Mouse (Mus musculus) lung, postnatal 4 days (tissue): ENCODE data around the gene Fuca1.
"Not testable (repeated sequence)": the region's sequence is repeated elsewhere in the genome, so short reads cannot be mapped to it uniquely, and the experiment has no call there.

ENCODE experiments used
- DNase-seq, 2 experiments: peaks; one replicate each; pipeline ENCODE4 v3.0.0; 2021

Fuca1 gene

DNA sequence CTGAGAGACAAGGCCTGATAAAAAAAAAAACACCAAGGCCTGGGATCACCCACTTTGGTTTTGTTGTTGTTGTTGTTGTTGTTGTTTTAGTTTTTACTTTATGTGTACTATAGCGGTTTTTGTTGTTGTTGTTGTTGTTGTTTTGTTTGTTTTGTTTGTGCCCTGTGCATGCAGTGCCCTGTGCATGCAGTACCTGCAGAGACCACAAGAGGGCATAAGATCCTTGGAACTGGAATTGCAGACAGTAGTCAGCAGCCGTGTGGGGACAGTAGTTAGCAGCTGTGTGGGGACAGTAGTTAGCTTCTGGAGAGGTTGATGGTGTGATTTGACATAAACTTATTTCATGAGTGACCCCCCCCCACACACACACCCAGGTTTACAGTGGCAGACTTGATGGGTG, 33.7 kb downstream of the Fuca1 start:
- peak; percentile 49 to 82 for DNase-seq

DNA sequence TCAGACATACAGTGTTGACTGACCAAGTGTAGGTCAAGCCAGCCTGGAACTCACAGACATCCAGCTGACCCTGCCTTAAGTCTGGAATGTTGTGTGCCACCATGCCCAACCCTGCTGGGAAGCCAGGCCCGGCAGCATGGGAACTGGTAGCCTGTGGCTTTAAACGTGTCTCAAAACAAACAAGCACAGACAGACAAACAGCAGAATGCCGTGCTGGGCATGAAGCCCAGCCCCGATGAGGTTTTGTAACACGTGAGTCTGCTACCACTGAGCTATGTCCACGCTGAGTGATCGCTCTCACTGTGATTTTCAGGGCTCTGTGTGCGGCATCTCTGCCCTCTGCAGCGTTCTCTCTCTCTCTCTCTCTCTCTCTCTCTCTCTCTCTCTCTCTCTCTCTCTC, 35.4 kb downstream of the Fuca1 start:
- no peak for DNase-seq

DNA sequence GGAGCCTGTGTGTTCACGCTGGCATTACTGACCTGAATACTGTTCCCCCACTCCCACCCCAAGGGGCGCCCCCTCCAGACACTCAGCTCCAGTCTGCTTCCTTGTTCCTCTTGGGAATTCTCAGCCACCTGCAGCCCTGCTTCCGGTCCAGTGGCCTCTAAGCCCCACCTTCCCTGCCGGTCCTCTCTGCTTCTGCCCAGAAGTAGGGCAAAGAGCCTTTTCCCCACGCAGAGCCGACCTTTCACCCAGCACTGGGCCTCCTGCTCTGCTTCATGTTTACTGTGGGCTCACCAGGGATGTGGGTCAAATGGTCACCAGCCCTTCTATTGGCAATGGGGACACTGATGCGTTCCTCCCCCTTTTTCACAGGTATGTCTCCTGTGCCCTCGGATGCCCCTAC, 37.8 kb downstream of the Fuca1 start:
- peak in 1 of 2 experiments; percentile 51 for DNase-seq

DNA sequence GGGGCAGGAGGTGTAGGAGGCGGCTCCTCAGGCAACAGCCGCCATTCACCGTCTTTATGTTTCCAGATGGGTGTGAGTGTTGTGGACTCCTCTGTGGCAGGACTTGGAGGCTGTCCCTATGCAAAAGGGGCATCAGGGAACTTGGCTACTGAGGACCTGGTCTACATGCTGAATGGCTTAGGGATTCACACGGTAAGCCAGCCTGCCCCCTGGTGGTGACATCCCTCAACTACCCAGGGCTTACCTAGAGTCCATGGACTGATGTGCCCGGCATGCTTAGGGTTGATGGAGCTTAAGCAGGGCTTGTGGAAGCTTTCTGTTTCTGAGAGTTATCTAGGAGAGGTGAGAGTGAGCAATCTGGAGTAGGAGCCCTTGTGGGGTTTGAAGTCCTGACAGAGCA, 40.2 kb downstream of the Fuca1 start:
- DNase-seq, result peak; percentile 72 to 86

DNA sequence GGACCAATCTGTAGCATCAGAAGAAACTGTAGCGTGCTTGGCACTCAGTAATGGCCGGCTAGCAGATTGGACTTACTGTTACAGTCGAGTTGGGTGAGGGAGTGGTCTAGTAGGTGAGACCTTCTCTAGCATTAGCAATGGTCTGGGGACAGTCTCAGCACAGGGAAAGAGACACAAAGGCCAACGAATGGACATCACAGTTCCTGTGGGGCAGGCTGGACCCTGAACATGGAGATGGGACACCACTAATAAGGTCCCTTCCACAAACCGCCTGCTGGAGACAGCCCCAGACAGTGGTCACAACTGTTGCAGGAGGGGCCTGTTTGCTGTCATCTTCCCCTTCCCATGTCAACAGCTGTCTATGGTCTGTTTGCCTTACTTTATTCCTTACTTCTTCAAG, 41.2 kb downstream of the Fuca1 start:
- DNase-seq, result no peak

DNA sequence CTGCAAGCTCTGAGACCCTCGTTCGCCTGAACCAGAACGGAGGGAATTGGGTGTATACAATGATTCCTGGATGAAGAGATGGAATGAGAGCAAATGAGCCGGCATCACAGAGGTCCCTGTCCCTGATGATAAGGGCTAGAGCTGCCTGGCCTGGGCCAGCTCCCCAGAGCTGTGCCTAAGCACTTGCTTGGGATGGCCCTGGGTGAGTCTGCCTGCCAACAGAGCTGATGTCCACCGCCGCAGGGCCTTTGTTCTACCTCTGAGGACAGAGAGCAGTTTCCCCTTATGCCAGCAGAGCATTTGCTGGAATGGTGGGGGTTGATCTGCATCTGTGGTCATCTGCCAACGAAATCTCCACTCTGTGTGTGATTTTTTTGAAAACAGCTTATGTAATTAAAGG, 41.7 kb downstream of the Fuca1 start:
- no peak for DNase-seq

DNA sequence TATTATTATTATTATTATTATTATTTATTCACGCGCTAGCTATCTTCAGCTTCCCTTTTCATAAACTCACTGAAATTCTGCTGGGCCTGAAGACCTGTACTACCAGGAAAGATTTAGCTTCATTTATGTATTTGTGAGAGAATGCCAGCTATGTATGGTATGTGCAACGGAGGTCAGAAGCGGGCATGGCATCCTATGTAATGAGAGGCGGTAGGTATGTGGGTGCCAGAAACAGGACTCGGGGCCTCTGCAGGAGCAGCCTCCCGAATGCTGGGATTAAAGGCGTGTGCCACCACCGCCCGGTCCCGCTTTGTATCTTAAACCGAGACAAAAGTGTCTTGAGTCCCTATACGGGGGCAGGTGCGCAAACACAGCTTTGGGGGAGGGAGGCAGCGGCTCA, 42.4 kb downstream of the Fuca1 start:
- no peak for DNase-seq

DNA sequence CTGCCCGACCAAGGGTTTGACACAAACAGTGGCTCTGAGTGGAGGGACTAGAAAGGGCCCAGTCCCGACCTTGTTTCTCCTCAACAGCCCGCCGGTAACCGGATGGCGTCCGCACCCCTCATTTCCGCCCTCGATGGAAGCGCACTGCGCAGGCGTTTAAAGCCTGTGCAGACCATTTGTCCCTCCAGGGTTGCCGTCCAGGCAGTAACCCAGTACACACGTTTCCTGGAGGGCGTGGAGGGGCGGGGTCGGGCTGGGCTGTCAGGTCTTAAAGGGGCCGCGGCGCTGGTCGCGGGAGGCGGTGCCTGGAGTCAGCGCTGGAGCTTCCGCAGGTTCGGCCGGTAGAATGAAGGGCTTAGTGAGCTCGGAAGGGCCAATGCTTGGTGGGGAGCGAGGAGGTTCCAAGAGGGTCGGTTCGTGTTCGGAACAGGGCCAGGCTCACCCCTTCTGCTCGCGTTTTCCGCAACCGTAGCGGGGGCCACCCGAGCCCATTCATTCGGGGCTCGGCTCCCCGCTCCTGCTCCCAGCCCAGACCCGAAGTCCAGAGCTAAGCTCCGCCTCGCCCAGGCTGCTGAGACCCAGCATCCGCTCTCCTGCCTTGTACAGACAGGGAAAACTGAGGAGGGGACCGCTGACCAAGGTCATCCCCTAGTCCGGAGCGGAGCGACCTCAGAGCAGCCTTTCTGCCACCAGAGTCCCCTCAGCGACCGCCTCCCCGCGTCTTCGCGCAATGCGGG, 43.1 kb downstream of the Fuca1 start, which contains the start of gene Gale:
Gene Gale (plus strand): TSS at position 271 of the 737 bp plus-strand sequence.
- peak; percentile 95 to 97 for DNase-seq

DNA sequence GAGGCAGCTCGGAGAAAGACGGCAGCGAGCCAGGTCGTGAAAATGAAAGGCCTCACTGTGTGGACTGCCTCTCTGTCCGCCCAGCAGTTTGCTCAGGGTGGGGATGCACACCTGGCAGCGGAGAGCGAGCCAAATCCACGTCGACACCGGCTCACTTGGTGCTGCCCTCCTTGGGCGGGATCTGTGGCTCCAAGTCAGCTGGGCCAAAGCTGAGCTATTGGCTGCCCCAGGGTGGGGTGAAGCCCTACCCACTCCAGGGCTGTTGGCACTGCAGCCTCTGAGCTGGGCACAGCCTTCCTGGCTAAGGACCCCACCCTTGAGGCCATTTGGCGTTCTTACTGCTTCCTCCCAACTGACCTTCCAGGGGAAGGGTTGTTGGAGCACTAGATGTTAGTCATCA, 43.9 kb downstream of the Fuca1 start:
- peak; percentile 80 to 90 for DNase-seq

DNA sequence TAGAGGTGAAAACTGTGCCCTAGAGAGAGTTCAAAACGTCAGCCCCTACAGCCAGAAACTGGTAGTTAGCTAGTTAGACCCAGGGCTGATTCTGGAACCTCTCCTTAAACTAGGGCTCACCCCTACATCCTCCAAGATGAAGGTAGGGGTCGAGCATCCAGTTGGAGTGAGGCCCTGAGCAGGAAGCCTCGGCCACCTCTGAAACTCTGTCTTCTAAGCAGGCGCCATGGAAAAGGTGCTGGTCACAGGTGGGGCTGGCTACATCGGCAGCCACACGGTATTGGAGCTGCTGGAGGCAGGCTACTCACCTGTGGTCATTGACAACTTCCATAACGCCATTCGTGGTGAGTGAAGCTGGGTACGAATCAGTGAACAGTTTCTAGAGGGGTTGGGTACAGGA, 44.6 kb downstream of the Fuca1 start:
- DNase-seq, result no peak

DNA sequence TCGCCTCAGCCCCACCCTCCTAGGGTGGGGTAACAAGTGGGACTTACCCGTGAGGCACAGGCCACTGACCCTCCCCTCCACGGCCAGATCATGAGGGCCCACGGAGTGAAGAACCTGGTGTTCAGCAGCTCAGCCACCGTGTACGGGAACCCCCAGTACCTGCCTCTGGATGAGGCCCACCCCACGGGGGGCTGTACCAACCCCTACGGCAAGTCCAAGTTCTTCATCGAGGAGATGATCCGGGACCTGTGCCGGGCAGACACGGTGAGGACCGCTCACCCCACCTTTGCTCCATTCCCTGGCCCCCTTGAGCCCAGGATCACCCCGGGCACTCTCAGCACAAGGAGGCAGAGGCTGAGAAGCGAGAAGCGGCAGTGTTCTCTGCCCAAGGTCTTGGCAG, 45.7 kb downstream of the Fuca1 start:
- DNase-seq, result no peak

DNA sequence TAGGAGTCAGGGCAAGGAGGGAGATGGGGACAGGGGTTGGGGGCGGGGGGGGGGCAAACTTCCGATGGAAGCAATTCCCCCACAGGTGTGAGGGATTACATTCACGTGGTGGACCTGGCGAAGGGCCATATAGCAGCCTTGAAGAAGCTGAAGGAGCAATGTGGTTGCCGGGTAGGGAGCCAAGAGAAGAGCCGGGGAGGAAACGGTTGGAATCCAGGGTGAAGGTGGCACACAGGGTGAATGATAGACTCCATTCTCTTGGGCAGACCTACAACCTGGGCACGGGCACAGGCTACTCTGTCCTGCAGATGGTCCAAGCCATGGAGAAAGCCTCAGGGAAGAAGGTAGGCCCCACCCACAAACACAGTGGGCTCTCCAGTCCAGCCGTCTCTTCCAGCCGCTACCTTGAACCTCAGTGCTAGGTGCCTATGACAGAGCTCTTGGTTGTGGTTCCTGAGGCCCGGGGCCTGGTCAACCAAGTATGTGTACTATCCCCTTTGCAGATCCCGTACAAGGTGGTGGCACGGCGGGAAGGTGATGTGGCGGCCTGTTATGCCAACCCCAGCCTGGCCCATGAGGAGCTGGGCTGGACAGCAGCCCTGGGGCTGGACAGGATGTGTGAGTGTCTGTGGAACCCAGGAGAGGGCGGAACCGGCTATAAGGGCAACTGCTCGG, 46.7 kb downstream of the Fuca1 start:
- DNase-seq, result no peak

DNA sequence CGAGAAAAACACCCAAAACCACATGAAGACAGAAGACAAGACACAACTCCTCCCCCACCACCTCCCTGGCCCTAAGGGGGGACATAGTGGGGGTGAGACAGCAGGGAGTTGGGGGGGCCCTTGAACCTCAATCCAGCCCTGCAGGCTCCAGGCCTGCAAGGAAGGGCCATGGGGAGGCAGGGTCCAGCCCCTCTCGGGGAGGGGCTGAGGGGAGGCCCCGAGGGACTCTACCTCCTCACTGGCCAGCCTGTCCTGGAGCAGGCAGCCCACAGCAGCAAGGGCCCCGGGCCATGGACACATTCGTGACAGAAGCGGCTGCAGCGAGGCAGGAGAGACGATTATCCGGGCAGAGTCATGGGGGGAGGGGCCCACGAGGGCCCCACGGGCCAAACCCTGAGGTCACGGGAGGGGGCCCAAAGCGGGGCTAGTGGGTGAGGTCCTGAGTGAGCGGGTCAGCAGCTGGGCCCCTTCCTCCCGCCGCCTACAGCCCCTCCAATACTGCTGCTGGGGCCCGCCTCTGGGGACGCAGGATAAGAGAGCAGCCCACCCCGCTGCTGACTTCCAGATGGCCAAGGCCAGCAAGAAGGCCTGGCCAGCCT, 47.8 kb downstream of the Fuca1 start:
- no peak for DNase-seq

DNA sequence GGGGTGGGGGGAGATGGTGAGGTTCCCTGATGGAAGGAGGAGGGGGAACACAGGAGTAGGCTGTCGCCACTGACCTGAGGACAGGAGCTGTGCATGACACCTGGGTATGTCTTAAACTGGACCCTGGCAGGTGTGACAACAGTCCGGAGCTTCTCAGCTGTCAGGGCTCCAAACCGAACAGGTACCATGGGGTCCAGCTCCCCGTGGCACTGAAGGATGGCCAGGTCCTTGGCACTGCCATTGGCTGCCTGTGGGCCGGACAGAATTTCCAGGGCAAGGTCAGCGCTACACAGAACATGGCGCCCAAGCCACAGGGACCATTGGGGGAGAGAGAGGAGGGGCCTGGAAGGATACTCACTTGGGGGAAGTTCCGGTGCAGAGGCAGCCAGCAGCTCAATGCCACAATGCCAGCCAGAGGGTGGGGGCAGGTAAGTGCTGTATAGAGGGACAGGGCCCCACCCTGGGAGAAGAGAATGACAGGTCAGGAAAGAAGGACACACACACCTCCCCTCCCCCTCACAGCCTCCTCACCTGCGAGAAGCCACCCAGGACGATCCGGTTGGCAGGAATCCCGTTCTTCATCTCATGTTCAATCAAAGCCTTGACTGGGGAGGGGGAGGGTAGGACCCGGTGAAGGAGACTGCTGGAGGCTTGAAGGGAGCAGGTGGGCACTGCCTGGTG, 48.7 kb downstream of the Fuca1 start:
- DNase-seq, result no peak

DNA sequence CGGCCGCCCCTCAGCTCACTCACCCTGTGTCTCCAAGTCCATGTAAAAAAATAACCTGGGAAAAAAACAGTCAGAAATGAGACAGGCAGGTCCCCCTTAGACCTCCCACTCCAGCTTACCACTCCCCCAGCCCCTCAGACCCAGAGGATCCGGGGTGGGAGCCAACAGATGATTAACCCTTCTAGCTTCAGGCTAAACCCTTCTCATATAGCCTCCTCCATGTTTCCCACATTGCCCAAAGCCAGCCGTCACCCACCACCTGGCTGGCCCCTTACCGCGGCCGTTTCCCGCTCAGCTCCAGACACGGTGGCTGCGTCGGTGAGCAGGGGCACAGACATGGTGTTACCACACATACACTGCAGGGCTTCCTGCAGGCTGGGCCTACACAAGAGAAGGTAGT, 50.0 kb downstream of the Fuca1 start:
- no peak for DNase-seq

DNA sequence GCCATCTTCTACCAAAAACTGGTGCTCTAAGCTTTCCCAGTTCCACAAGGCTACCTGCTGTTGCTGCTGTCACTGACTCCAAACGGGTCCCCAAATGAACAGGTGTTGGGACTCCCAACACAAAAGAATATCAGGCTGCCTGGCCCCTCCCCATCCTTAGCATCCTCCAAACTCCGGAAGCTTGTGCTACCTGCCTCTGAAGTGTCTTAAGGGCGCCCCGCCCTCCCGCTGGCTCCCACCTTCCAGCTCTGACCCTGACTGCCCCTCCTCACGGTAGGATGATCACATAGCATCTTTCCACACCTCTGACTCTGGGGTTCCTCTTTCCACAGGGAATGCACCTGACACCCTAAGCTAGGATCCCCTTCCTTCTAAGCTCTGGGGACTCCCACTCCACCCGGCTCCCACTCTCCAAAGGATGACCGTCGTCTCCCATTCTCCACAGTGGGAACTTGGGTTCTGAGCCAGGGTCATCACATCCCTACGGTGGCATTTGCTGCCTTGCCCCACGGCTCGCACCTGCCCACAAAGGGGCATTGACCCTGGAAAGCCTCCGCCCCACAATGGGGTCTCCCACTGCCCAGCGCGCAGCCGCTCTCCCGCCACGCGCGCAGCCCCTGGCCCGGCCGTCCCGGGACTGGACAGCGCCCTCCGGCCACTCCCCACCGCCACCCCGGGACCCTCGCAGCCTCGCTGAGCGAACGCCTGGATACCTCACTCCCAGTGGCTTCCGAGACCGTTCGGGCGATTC, 51.4 kb downstream of the Fuca1 start:
- no peak for DNase-seq

DNA sequence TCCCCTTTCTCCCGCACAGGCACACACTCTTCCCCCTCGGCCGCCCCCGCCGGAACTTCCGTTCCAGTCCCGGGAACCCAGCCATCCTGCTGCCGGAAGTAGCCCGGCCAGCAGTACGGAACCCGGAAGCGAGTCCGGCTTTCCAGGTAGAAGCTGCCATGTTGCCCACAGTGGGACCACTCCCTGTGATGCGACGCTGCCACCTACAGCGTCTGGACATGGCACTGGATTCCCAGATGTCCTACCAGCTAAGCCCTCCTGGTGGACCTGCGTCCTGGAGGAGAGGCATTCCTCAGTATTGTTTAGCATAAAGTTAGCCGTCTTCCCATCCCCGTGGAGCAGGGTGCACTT, 52.0 kb downstream of the Fuca1 start, which contains the start of gene Lypla2:
Gene Lypla2 (minus strand): TSS at position 71 of the 351 bp plus-strand sequence.
- peak; percentile 92 to 93 for DNase-seq

DNA sequence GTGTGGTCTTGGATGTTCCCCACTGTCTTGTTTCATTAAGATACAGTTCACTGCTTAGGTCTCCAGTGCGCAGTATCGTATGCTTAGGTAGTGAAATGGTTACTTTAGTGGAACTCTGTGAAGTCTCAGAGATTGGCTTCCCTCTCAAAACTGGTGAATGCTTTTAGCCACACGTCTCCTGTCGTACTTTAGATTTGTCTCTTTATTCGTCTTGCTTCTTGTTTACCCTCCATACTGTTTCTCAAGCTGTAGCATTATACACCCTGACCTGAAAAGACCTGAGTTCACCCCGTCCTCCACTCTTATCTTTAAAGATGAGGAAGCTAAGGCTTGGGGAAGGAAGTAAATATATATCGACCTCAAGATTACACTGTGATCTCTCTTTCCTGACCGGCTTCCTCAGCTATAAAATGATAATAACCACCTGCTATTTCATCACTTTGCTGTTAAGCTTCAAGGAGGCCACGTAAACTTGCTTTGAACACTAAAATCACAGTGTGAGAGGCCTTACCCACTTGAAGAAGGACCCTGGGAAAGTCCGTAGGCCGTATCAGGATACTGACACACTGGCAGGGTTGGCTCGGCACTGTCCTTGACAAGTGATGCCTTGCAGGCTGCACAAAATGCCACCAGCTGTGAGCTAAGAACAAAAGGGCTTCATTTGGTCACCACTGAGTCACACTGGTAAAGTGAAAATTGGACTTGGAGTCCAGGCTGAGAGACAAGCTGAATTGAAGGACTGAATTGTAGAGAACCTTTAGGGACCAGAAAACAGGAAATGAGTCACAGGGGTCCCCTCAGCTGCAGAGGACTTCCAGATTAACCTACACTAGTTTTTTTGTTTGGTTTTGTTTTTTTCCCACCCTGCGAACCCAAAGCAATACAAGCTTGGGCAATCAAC, 52.6 kb downstream of the Fuca1 start:
- no peak for DNase-seq

DNA sequence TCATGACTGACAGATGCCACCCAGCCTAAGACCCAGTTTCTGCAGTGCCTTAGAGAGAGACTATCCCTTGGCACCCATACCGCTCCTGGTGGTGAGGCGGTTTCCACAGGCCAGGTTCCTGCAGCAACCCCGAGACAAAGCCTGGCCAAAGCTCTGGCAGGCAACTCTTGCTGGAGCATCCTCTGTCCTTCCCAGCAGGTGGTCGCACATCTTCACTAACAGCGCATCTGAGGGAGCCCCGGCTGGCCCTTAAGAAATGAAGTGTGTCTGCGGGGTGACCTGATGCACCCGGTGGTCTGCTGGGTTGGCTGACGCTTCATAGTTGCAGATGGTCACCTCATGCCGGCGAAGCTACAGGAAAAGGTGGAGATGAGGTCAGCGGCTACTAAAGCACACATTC, 55.6 kb downstream of the Fuca1 start:
- peak in 1 of 2 experiments; percentile 19 for DNase-seq

DNA sequence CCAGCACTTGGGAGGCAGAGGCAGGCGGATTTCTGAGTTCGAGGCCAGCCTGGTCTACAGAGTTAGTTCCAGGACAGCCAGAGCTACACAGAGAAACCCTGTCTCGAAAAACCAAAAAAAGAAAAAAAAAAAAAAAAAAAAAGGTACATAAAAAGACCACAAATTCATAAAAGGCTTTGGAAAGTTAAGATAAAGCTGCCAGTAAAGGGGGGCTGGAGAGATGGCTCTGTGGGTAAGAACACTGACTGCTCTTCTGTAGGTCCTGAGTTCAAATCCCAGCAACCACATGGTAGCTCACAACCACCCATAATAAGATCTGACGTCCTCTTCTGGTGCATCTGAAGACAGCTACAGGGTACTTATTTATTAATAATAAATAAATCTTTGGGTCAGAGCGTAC, 59.7 kb downstream of the Fuca1 start:
- not testable (repeated sequence) for DNase-seq

DNA sequence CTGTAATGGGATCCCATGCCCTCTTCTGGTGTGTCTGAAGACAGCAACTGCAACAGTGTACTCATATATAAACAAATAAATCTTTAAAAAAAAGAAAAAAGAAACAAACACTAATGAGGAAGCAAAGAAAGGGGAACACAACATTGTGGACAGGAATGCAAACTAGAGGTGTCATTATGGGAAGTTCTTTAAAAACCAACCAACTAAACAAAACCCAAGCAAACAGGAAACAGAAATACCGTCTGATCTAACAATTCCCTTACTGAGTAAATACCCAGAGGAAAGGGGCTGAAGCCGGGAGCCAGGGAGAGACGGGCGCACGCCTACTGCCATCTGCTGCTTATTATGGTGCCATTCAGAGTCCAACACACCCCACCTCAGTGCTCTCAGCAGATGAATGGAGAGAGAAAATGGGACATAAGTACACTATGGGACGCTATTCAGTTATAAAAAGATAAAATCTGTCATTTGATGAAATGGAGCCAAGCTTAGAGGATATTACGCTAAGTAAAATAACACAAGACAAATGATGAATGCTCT, 61.1 kb downstream of the Fuca1 start:
- DNase-seq, result no peak
